Mouse (Mus musculus) ES-Bruce4 (cell line): ENCODE measurements at regions not wholly inside any gene's neighbourhood (a gene's known extent, or its start where the extent isn't known, plus 50 kb on each side); places are given as distances from the start of the nearest gene placed in this dataset.

ENCODE experiments used
- CTCF ChIP-seq: IDR thresholded peaks from one replicate; pipeline ENCODE4 v1.8.1; 2011; ENCODE audit warnings: low read depth, low read length
- POLR2A ChIP-seq: IDR thresholded peaks from one replicate; pipeline ENCODE4 v1.8.1; 2011; ENCODE audit warnings: low read length; ENCODE audit not compliant: insufficient read depth

GRCm38 (mm10) chr14:114418851-114419250 lies 673.2 kb upstream of the Gpc5 start:
- TF ChIP-seq CTCF (no peak), POLR2A (no peak)
